Mouse (Mus musculus) B cell, adult 67 days (primary cell): ENCODE data around the gene Egln1. TPM values are rescaled to one million over a fixed set of nuclear protein-coding genes. Genes with fewer than 3 reads are reported as not detected.

ENCODE experiments used
- total RNA-seq, 2 experiments: library from RNA; stranded (reverse); gene quantifications; 4 replicates each; pipeline ENCODE4 v1.2.4; 2023

Egln1 gene
- total RNA-seq, result 10 to 100 TPM; 18.3 to 18.7 TPM

GRCm38 (mm10) chr8:124949209-124950068 lies at the start of gene Egln1:
TSS of gene Egln1 (minus strand) at chr8:124949324.

GRCm38 (mm10) chr8:124897386-124898250 lies 51.5 kb downstream of the Egln1 start, which contains the start of the genes Exoc8 and Sprtn:
TSS of gene Exoc8 (minus strand) at chr8:124897705.
TSS of gene Sprtn (plus strand) at chr8:124897886.

GRCm38 (mm10) chr8:124862321-124863162 lies 86.6 kb downstream of the Egln1 start, which contains the start of the genes Gnpat and 2810004N23Rik:
TSS of gene Gnpat (plus strand) at chr8:124863033.
TSS of gene 2810004N23Rik (minus strand) at chr8:124863120.

Other genes with a start within 250 kb of the Egln1 start
- gene Ttc13, start 227.3 kb downstream of the Egln1 start, total RNA-seq, result 100 to 1,000 TPM in 1 of 2 experiments, 10 to 100 TPM in 1; 88.0 to 106 TPM
- 10 to 100 TPM; 20.5 to 21.2 TPM for gene Arv1, start 227.2 kb downstream of the Egln1 start, total RNA-seq
- gene Fam89a, start 197.5 kb downstream of the Egln1 start, total RNA-seq, result under 1 TPM in 1 of 2 experiments, not detected in 1; 0.56 TPM
- not detected for gene Trim67, start 156.2 kb downstream of the Egln1 start, total RNA-seq
- 10 to 100 TPM; 82.9 to 89.6 TPM for gene Gnpat, start 86.3 kb downstream of the Egln1 start, total RNA-seq
- 10 to 100 TPM; 26.0 to 29.1 TPM for gene 2810004N23Rik, start 86.2 kb downstream of the Egln1 start, total RNA-seq
- gene Exoc8, start 51.6 kb downstream of the Egln1 start, total RNA-seq, result 10 to 100 TPM; 15.0 to 16.1 TPM
- gene Sprtn, start 51.4 kb downstream of the Egln1 start, total RNA-seq, result 10 to 100 TPM; 32.1 to 35.5 TPM
- gene Tsnax, start 63.7 kb upstream of the Egln1 start, total RNA-seq, result 10 to 100 TPM; 48.8 to 49.1 TPM
- gene Disc1, start 104.9 kb upstream of the Egln1 start, total RNA-seq, result 1 to 10 TPM; 2.5 to 3.8 TPM